Mouse (Mus musculus) gastrocnemius, postnatal 14 days (tissue): Measurements from ENCODE around the gene 2810408A11Rik. TPM values are rescaled to one million over a fixed set of nuclear protein-coding genes. Genes with fewer than 3 reads are reported as not detected.
"Not testable (repeated sequence)": the region's sequence is repeated elsewhere in the genome, so short reads cannot be mapped to it uniquely, and the experiment has no call there.

ENCODE experiments used
- DNase-seq: peaks from one replicate; pipeline ENCODE4 v3.0.0; 2021; ENCODE audit warnings: mixed read lengths
- intact Hi-C: fragments of 180-260 bp; cut with DNase I; formaldehyde crosslinking; loops from one replicate; pipeline ENCODE4 v1.15.1; 2025; ENCODE audit warnings: low total_unique reads
- microRNA-seq, 2 experiments: library from miRNA; unstranded; fragments of <30 nt; microRNA quantifications; one replicate each; pipeline ENCODE4 v1.2.0; 2021
- total RNA-seq, 2 experiments: library from RNA; stranded (reverse); gene quantifications; 2 replicates each; pipeline ENCODE4 v1.2.3; 2021

Gene 2810408A11Rik
- total RNA-seq, 2 experiments from 2014 or later, result 0.62 to 0.84 TPM

DNA sequence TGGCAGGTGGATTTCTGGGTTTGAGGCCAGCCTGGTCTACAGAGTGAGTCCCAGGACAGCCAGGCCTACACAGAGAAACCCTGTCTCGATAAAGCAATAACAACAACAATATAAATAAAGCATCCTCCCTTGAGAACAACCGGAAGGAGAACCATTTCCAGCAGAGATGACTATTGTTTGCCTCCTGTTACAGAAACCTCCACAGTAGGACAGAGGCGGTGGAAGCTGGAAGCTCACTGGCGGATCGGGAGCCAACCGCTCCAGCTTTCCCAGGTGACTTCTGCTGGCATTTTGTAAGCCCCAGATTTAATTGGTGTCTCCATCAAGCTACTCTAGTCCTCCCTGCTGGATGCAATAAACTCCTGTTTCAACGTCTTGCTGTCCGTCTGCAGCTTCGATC, 35.2 kb downstream of the 2810408A11Rik start:
- intact Hi-C loops, result no loop called here
- DNase-seq, result no peak

- intact Hi-C loops, result no loop called here
- no peak for DNase-seq
Measured at GRCm38 (mm10) chr11:69864138-69864860, 36.5 kb downstream of the 2810408A11Rik start.

GRCm38 (mm10) chr11:69863729-69864128, 37.1 kb downstream of the 2810408A11Rik start:
- DNase-seq, intact Hi-C loops: not testable (repeated sequence)

DNA sequence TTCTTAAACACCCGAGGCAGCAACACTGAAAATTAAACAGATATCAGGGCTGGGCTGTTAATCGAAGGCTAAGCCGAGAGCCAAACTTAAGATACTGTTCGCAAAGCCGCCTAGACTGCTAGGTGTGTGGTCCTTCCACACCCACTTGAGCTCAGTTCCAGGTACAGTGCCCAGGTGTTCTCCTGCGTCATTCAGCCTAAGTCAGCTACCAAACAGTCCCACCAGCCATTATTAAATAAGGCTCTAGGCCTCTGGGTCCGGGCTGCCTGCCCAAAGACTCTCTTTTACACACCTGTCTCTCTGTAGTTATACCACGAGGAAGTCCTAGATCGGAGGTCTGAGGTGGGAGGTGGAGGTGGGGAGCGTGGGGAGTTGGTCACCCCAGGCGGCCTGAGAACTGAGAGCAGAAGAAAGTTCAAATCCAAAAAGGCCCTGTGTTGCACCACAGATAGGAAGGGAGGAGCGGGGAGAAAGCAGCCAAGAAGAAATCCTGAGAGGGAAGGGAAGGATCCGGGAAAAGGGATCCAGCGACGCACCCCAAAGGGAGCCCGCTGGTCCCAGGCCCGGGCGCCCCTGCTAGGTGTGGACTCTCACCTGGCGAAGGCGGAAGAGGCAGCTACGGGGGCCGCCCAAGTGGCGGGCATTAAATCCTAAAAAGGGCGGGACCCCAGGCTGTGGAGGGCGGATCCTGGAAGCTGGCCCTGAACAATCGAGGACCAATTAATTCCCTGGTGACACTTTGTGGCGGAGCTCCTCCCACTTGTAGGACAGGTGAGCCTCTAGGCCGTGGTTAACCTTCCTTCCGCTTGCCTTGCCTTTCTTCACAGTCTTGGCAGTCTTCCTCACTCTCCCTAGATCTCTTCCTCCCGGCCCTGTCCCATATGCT, 42.4 kb downstream of the 2810408A11Rik start, which contains the start of gene Tnk1:
Tnk1 (minus strand) TSS at position 618 of the 886 bp plus-strand sequence.
- no peak for DNase-seq
- intact Hi-C loops, result no loop called here

DNA sequence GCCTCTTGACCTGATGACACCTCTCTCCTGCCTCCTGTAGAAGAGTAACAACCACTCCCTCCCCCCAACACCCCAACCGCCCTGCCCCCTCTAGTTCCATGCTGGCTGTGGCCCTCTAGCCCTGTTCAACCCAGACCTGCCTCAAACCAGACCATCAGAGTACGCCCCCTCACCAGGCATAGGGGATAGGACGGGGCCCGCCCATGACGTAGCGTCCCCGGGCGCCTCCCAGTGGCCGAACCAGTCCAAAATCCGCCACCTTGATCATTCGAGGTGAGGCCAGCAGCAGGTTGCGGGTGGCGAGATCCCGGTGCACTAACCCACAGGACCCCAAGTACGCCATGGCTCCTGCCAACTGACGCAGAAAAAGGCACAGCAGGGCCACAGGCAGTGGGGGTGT, 45.4 kb downstream of the 2810408A11Rik start:
- intact Hi-C loops, result no loop called here
- DNase-seq, result no peak

DNA sequence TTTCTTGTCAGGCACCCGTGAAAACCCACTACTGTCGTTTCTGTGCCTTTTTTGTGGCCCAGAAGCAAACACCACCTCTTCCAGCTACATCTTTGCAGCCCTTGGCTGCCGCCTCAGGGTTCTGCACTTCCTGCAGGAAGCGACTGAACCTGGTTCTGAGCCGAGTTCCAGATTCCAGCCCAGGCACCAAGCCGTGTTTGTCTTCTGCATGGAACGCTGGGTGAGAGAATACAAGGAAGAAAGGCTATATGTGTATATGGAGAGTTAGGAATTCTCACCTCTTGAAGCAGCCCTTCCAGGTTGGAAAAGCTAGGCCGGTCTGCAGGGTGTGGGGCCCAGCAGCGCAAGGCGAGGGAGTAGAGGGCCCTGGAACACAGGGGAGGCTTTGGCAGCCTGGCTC, 46.1 kb downstream of the 2810408A11Rik start:
- intact Hi-C loops, result no loop called here
- no peak for DNase-seq

DNA sequence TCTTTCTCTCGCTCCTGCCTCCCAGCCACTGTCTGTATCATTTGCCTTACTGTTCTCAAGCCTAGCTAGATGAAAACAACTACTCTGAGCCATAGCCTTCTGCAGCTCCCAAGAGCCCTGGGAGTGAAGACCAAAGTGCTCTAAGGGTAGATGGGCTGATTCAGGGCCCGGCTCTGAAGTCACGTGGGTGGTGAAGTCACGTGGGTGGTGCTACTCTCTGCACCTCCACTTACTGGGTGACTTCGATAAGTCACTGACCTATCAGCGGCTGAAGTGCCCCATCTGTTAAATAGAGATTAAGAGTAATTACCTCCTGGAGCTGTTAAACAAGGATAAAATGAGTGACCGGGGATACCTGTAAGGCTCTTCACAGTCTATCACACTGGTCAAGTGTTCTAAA, 46.8 kb downstream of the 2810408A11Rik start:
- intact Hi-C loops, result no loop called here

DNA sequence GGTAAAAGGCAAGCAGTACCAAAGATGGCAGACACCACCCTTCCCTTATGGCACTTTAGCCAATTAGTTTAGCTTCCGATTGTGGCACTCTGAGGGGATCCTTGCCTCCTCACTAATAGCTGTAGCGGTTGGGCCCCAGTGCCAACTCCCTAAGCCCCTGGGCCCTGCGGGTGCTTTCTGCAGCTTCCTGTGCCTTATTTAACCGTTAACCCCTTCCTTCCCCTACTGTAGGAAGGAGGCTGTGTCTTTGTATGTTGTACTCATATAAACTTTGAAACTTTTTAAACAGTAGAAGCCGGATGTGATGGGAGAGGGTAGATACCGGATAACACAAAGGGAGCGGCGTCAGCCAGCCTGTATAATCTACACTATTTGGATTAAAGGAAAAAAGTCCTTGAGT, 50.0 kb downstream of the 2810408A11Rik start:
- DNase-seq, result no peak
- intact Hi-C loops, result no loop called here

More for the DNA sequence above, 46.8 kb downstream of the 2810408A11Rik start:
- DNase-seq, result no peak

- intact Hi-C loops, result loop anchor here (10.0 kb wide), 1 partner anchor 45 kb away; the partner anchor contains the start of gene Acap1
- DNase-seq, result no peak
Measured at GRCm38 (mm10) chr11:69849884-69850283, 50.9 kb downstream of the 2810408A11Rik start.

GRCm38 (mm10) chr11:69849128-69849527, 51.7 kb downstream of the 2810408A11Rik start:
- intact Hi-C loops, result loop anchor here (10.0 kb wide), 1 partner anchor 46 kb away; the partner anchor contains the start of gene Acap1

GRCm38 (mm10) chr11:69848021-69848420, 52.8 kb downstream of the 2810408A11Rik start:
- DNase-seq, result no peak
- intact Hi-C loops, result loop anchor here (10.0 kb wide), 1 partner anchor 47 kb away; the partner anchor contains the start of gene Acap1

More at GRCm38 (mm10) chr11:69849128-69849527, 51.7 kb downstream of the 2810408A11Rik start:
- DNase-seq, result no peak

Small RNAs within 50 kb of the gene (microRNA-seq; reads per million reads assigned to microRNA genes)
- 0 reads per million in 2 experiments for gene Mir6924

Other genes starting within 250 kb of the 2810408A11Rik start
- gene Sox15, start 245.7 kb downstream of the 2810408A11Rik start, total RNA-seq, result not detected
- gene Mpdu1, start 238.3 kb downstream of the 2810408A11Rik start, total RNA-seq, result 10 to 100 TPM; 11.8 to 12.1 TPM
- gene Cd68, start 234.8 kb downstream of the 2810408A11Rik start, total RNA-seq, result 1 to 10 TPM; 4.0 to 4.6 TPM
- 100 to 1,000 TPM; 141 to 170 TPM for gene Eif4a1, start 228.6 kb downstream of the 2810408A11Rik start, total RNA-seq
- 10 to 100 TPM; 22.4 to 23.2 TPM for gene Senp3, start 218.9 kb downstream of the 2810408A11Rik start, total RNA-seq
- 1 to 10 TPM; 1.3 to 1.8 TPM for gene Tnfsf13, start 215.2 kb downstream of the 2810408A11Rik start, total RNA-seq
- gene Tnfsf12, start 205.1 kb downstream of the 2810408A11Rik start, total RNA-seq, result 10 to 100 TPM; 14.0 to 14.8 TPM
- gene Tnfsfm13, start 204.9 kb downstream of the 2810408A11Rik start, total RNA-seq, result 1 to 10 TPM; 2.2 to 3.0 TPM
- gene Polr2a, start 142.3 kb downstream of the 2810408A11Rik start, total RNA-seq, result 10 to 100 TPM; 36.4 to 39.1 TPM
- not detected for gene Slc35g3, start 139.0 kb downstream of the 2810408A11Rik start, total RNA-seq
- gene Zbtb4, start 135.1 kb downstream of the 2810408A11Rik start, total RNA-seq, result 10 to 100 TPM; 18.2 to 21.3 TPM
- 10 to 100 TPM; 75.5 to 80.7 TPM for gene Chrnb1, start 105.0 kb downstream of the 2810408A11Rik start, total RNA-seq
- gene Fgf11, start 99.1 kb downstream of the 2810408A11Rik start, total RNA-seq, result 1 to 10 TPM; 6.6 to 8.0 TPM
- under 1 TPM; 0.16 to 0.27 TPM for gene Tmem102, start 95.4 kb downstream of the 2810408A11Rik start, total RNA-seq
- not detected for gene Gm39566, start 85.7 kb downstream of the 2810408A11Rik start, total RNA-seq
- gene Spem2, start 82.5 kb downstream of the 2810408A11Rik start, total RNA-seq, result not detected
- gene Spem1, start 78.8 kb downstream of the 2810408A11Rik start, total RNA-seq, result not detected
- 1 to 10 TPM; 6.8 to 7.4 TPM for gene Nlgn2, start 63.2 kb downstream of the 2810408A11Rik start, total RNA-seq
- 100 to 1,000 TPM; 104 to 108 TPM for gene Tmem256, start 62.5 kb downstream of the 2810408A11Rik start, total RNA-seq
- 10 to 100 TPM; 16.5 to 22.4 TPM for gene Plscr3, start 54.6 kb downstream of the 2810408A11Rik start, total RNA-seq
- under 1 TPM in 1 of 2 experiments, not detected in 1; 0.10 TPM for gene Tnk1, start 42.3 kb downstream of the 2810408A11Rik start, total RNA-seq
- not detected for gene Tmem95, start 23.0 kb downstream of the 2810408A11Rik start, total RNA-seq
- gene Kctd11, start 19.6 kb downstream of the 2810408A11Rik start, total RNA-seq, result 1 to 10 TPM; 2.0 TPM
- under 1 TPM; 0.33 to 0.55 TPM for gene Acap1, start 5.4 kb downstream of the 2810408A11Rik start, total RNA-seq
- gene Neurl4, start 85 bp upstream of the 2810408A11Rik start, total RNA-seq, result 10 to 100 TPM; 27.2 to 29.1 TPM
- 10 to 100 TPM; 21.8 to 24.2 TPM for gene Gps2, start 12.9 kb upstream of the 2810408A11Rik start, total RNA-seq
- 100 to 1,000 TPM; 567 to 637 TPM for gene Eif5a, start 21.0 kb upstream of the 2810408A11Rik start, total RNA-seq
- gene Ybx2, start 34.8 kb upstream of the 2810408A11Rik start, total RNA-seq, result 1 to 10 TPM; 2.1 to 4.3 TPM
- gene Slc2a4, start 47.2 kb upstream of the 2810408A11Rik start, total RNA-seq, result 100 to 1,000 TPM; 158 to 236 TPM
- under 1 TPM in 1 of 2 experiments, not detected in 1; 0.72 TPM for gene Cldn7, start 63.8 kb upstream of the 2810408A11Rik start, total RNA-seq
- 100 to 1,000 TPM; 185 to 209 TPM for gene Ctdnep1, start 80.2 kb upstream of the 2810408A11Rik start, total RNA-seq
- 10 to 100 TPM; 43.0 to 52.9 TPM for gene Elp5, start 81.5 kb upstream of the 2810408A11Rik start, total RNA-seq
- gene Gabarap, start 90.2 kb upstream of the 2810408A11Rik start, total RNA-seq, result 100 to 1,000 TPM; 170 to 180 TPM
- gene Phf23, start 94.8 kb upstream of the 2810408A11Rik start, total RNA-seq, result 10 to 100 TPM; 20.4 to 20.7 TPM
- 1 to 10 TPM; 5.1 to 7.8 TPM for gene Dvl2, start 99.6 kb upstream of the 2810408A11Rik start, total RNA-seq
- 100 to 1,000 TPM; 266 to 408 TPM for gene Acadvl, start 114.4 kb upstream of the 2810408A11Rik start, total RNA-seq
- gene Dlg4, start 116.0 kb upstream of the 2810408A11Rik start, total RNA-seq, result 1 to 10 TPM; 8.7 to 9.2 TPM
- not detected for gene Asgr1, start 153.1 kb upstream of the 2810408A11Rik start, total RNA-seq
- gene Asgr2, start 191.7 kb upstream of the 2810408A11Rik start, total RNA-seq, result not detected
- gene Mgl2, start 229.3 kb upstream of the 2810408A11Rik start, total RNA-seq, result 1 to 10 TPM; 1.9 to 3.1 TPM